Mouse (Mus musculus): ENCODE data around the gene Chpf2. TPM values are rescaled to one million over a fixed set of nuclear protein-coding genes. Genes with fewer than 3 reads are reported as not detected.

Gene Chpf2
- polyA plus RNA-seq, 1 experiment from 2014 or later, result 10.5 TPM

GRCm38 (mm10) chr5:24591796-24592470, 5.4 kb downstream of the Chpf2 start:
- no peak overlapping the region for H3K27ac ChIP-seq (replicated peaks)
- H3K4me3 ChIP-seq (replicated peaks), result peak overlapping the region; percentile 30
- WGBS (ENCODE audit: insufficient replicate concordance), result 15% methylated on average over 24 of the region's 24 CpGs
- H3K9ac ChIP-seq, result 0 out of 2 replicates have a peak overlapping the region, but pooled peaks have one; percentile 6
- no peaks in the 10 kb centered on the region for H3K9me3 ChIP-seq (replicated peaks)
- peak overlapping the region; percentile 57 for H3K4me2 ChIP-seq
- peaks cover 49% of the 10 kb centered on the region for H3K4me1 ChIP-seq (replicated peaks)
- no peak for ATAC-seq (ENCODE audit: insufficient read depth)
- peaks cover 19% of the 10 kb centered on the region for H3K36me3 ChIP-seq (replicated peaks)
- H3K27me3 ChIP-seq, result peaks cover 47% of the 10 kb centered on the region

GRCm38 (mm10) chr5:24592471-24593160, 6.1 kb downstream of the Chpf2 start:
- Histone ChIP-seq H3K9me3 (replicated peaks) (no peaks in the 10 kb centered on the region), H3K4me3 (replicated peaks) (no peak overlapping the region), H3K27me3 (peaks cover 51% of the 10 kb centered on the region), H3K9ac (no peak overlapping the region), H3K4me1 (replicated peaks) (peaks cover 46% of the 10 kb centered on the region), H3K4me2 (peak overlapping the region; percentile 57), H3K27ac (replicated peaks) (no peak overlapping the region), H3K36me3 (replicated peaks) (peaks cover 19% of the 10 kb centered on the region)
- WGBS (ENCODE audit: insufficient replicate concordance), result 31% methylated on average over 21 of the region's 21 CpGs
- 0 out of 2 replicates have a peak, but pooled peaks have one; percentile 13 for ATAC-seq (ENCODE audit: insufficient read depth)

GRCm38 (mm10) chr5:24593230-24593629, 6.7 kb downstream of the Chpf2 start:
- Histone ChIP-seq H3K27ac (replicated peaks) (no peak overlapping the region), H3K4me1 (replicated peaks) (peaks cover 42% of the 10 kb centered on the region), H3K27me3 (peaks cover 57% of the 10 kb centered on the region), H3K9ac (no peak overlapping the region), H3K36me3 (replicated peaks) (peaks cover 17% of the 10 kb centered on the region), H3K4me2 (no peak overlapping the region), H3K4me3 (replicated peaks) (no peak overlapping the region), H3K9me3 (replicated peaks) (no peaks in the 10 kb centered on the region)
- ATAC-seq (ENCODE audit: insufficient read depth), result no peak
- 67% methylated on average over 10 of the region's 10 CpGs for WGBS (ENCODE audit: insufficient replicate concordance)

- Histone ChIP-seq H3K27ac (replicated peaks) (no peak overlapping the region), H3K27me3 (peaks cover 64% of the 10 kb centered on the region)
- 68% methylated on average over 10 of the region's 10 CpGs for WGBS (ENCODE audit: insufficient replicate concordance)
Observed at GRCm38 (mm10) chr5:24593928-24594327, 7.4 kb downstream of the Chpf2 start.

GRCm38 (mm10) chr5:24594346-24594745, 7.8 kb downstream of the Chpf2 start:
- Histone ChIP-seq H3K4me3 (replicated peaks) (no peak overlapping the region), H3K27me3 (peaks cover 68% of the 10 kb centered on the region), H3K9me3 (replicated peaks) (no peaks in the 10 kb centered on the region), H3K9ac (no peak overlapping the region), H3K4me2 (no peak overlapping the region), H3K36me3 (replicated peaks) (peaks cover 6% of the 10 kb centered on the region; the same call in 1 of the 2 replicates), H3K27ac (replicated peaks) (no peak overlapping the region), H3K4me1 (replicated peaks) (peaks cover 40% of the 10 kb centered on the region)
- 73% methylated on average over 5 of the region's 5 CpGs for WGBS (ENCODE audit: insufficient replicate concordance)
- no peak for ATAC-seq (ENCODE audit: insufficient read depth)

More at GRCm38 (mm10) chr5:24593928-24594327, 7.4 kb downstream of the Chpf2 start:
- Histone ChIP-seq H3K9ac (no peak overlapping the region), H3K9me3 (replicated peaks) (no peaks in the 10 kb centered on the region), H3K4me3 (replicated peaks) (no peak overlapping the region), H3K36me3 (replicated peaks) (peaks cover 10% of the 10 kb centered on the region; the same call in 1 of the 2 replicates), H3K4me1 (replicated peaks) (peaks cover 42% of the 10 kb centered on the region), H3K4me2 (no peak overlapping the region)
- no peak for ATAC-seq (ENCODE audit: insufficient read depth)

GRCm38 (mm10) chr5:24595261-24595660, 8.7 kb downstream of the Chpf2 start:
- peaks cover 77% of the 10 kb centered on the region for H3K27me3 ChIP-seq
- peaks cover 39% of the 10 kb centered on the region for H3K4me1 ChIP-seq (replicated peaks)
- no peak for ATAC-seq (ENCODE audit: insufficient read depth)
- no peak overlapping the region for H3K9ac ChIP-seq
- no peak overlapping the region for H3K4me3 ChIP-seq (replicated peaks)
- H3K9me3 ChIP-seq (replicated peaks), result no peaks in the 10 kb centered on the region
- 63% methylated on average over 5 of the region's 5 CpGs for WGBS (ENCODE audit: insufficient replicate concordance)
- no peak overlapping the region for H3K27ac ChIP-seq (replicated peaks)
- no peak overlapping the region for H3K4me2 ChIP-seq
- no peaks in the 10 kb centered on the region for H3K36me3 ChIP-seq (replicated peaks)

GRCm38 (mm10) chr5:24595786-24596380, 9.3 kb downstream of the Chpf2 start:
- Histone ChIP-seq H3K27ac (replicated peaks) (no peak overlapping the region), H3K4me3 (replicated peaks) (no peak overlapping the region), H3K36me3 (replicated peaks) (no peaks in the 10 kb centered on the region), H3K4me1 (replicated peaks) (peaks cover 35% of the 10 kb centered on the region), H3K4me2 (no peak overlapping the region), H3K9me3 (replicated peaks) (no peaks in the 10 kb centered on the region), H3K27me3 (peaks cover 80% of the 10 kb centered on the region), H3K9ac (no peak overlapping the region)
- 62% methylated on average over 14 of the region's 14 CpGs for WGBS (ENCODE audit: insufficient replicate concordance)
- ATAC-seq (ENCODE audit: insufficient read depth), result no peak

GRCm38 (mm10) chr5:24596519-24597171, 10.1 kb downstream of the Chpf2 start:
- WGBS (ENCODE audit: insufficient replicate concordance), result 23% methylated on average over 11 of the region's 11 CpGs
- no peak for ATAC-seq (ENCODE audit: insufficient read depth)
- no peak overlapping the region for H3K27ac ChIP-seq (replicated peaks)
- H3K9me3 ChIP-seq (replicated peaks), result no peaks in the 10 kb centered on the region
- no peaks in the 10 kb centered on the region for H3K36me3 ChIP-seq (replicated peaks)
- no peak overlapping the region for H3K4me3 ChIP-seq (replicated peaks)
- H3K4me2 ChIP-seq, result peak overlapping the region; percentile 15
- H3K4me1 ChIP-seq (replicated peaks), result peaks cover 31% of the 10 kb centered on the region
- peaks cover 80% of the 10 kb centered on the region for H3K27me3 ChIP-seq
- H3K9ac ChIP-seq, result no peak overlapping the region

- ATAC-seq (ENCODE audit: insufficient read depth), result no peak
- Histone ChIP-seq H3K36me3 (replicated peaks) (no peaks in the 10 kb centered on the region), H3K4me1 (replicated peaks) (peaks cover 28% of the 10 kb centered on the region), H3K9ac (no peak overlapping the region), H3K4me2 (0 out of 2 replicates have a peak overlapping the region, but pooled peaks have one; percentile 15), H3K9me3 (replicated peaks) (no peaks in the 10 kb centered on the region), H3K27ac (replicated peaks) (no peak overlapping the region), H3K4me3 (replicated peaks) (no peak overlapping the region), H3K27me3 (peaks cover 80% of the 10 kb centered on the region)
- WGBS (ENCODE audit: insufficient replicate concordance), result 28% methylated on average over 2 of the region's 2 CpGs
Observed at GRCm38 (mm10) chr5:24597221-24597728, 10.7 kb downstream of the Chpf2 start.

- Histone ChIP-seq H3K4me3 (replicated peaks) (peak overlapping the region; percentile 41), H3K27ac (replicated peaks) (no peak overlapping the region), H3K27me3 (peaks cover 80% of the 10 kb centered on the region), H3K4me2 (peak overlapping the region; percentile 66), H3K9me3 (replicated peaks) (no peaks in the 10 kb centered on the region), H3K4me1 (replicated peaks) (peaks cover 30% of the 10 kb centered on the region), H3K9ac (no peak overlapping the region), H3K36me3 (replicated peaks) (no peaks in the 10 kb centered on the region)
- no peak for ATAC-seq (ENCODE audit: insufficient read depth)
- WGBS (ENCODE audit: insufficient replicate concordance), result 21% methylated on average over 15 of the region's 15 CpGs
Observed at GRCm38 (mm10) chr5:24597901-24598569, 11.5 kb downstream of the Chpf2 start.

Measured in liver, embryonic 15.5 days (tissue).